Mouse (Mus musculus) liver (tissue): ENCODE data around the gene Gak.
A peak's percentile ranks its signal among the peaks of the same experiment; 100 is the strongest.

Experiments
- DNase-seq: peaks from one replicate; pipeline ENCODE4 v3.0.0-alpha.2; 2020; ENCODE audit warnings: mixed read lengths

Gene Gak

DNA sequence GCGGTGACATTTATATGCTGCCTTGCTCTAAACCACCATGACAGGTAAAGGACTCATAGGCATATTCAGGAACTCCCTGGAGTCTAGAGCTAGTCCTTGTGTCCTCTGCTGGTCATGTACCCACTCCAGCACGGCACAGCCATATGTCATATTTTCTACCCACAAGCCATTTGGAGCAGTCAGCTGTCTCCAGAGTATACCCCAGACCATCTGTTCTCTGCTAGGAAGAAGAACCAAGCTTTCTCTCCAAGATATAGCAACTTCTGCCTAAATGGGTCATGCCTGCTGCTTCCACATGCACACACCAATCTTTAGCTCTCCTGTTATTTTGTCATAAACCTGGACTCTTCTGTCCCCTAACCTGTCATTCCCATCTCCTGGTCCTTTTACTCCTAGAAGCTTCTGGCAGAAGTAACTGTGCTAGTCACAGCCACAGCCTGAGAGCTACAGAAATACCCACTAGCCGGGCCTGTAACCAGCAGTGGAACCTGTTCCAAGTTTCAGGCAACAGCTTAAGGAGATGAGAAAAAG, 48.1 kb downstream of the Gak start:
- no peak for DNase-seq

DNA sequence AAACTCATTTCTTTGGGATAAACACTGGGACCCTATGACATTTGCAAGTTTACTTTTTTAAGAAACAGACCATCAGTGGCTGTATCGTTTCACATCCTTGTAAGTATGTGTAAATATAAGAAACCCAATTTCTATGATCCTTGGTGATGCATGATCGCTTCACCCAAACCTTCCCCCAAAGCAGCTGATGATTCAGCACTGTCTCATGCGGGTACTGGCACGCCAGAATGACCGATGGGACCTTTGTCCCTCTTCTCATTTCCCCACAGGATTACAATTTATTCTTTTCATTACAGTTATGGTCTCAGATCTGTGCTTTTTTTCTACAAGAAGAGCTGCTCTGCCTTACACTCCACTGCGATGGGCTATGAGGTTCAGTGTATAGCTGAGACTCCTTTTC, 56.5 kb downstream of the Gak start:
- no peak for DNase-seq

DNA sequence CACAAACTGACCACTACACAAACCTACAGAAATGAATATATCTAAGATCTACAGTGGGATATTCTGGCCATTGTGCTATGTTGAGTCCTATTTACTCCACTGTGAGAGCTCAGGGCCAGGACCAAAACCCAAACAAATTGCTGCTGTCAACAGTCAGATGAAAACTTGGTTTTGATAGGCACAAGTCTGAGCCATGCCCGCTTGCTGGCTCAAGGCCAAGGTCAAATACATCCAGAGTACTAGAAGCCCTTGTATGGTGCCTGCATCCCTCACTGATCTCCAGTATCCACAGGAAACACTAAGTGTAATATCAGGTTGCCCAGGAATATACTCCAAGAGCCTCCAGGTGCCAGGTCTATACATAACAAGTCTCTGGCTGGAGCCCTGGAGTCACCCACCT, 58.6 kb downstream of the Gak start:
- no peak for DNase-seq

DNA sequence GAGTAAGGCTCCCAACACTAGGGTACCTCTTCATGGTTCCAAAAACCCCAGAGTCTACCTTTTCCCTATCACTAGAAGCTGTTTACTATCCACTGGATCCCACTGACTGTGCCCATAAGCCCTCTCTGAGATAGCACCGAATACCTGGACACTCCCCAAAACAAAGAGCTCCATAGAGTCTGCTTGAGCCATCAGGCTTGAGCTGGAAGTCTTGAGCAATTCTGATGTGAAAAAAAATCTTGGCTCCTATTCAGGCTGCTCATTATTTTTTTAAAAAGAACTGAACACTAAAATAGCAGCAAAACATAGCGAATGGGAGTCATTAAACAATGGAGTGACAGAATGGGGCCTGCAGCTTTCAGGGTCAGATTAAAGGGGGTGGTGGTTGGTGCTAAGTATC, 62.5 kb downstream of the Gak start:
- no peak for DNase-seq

DNA sequence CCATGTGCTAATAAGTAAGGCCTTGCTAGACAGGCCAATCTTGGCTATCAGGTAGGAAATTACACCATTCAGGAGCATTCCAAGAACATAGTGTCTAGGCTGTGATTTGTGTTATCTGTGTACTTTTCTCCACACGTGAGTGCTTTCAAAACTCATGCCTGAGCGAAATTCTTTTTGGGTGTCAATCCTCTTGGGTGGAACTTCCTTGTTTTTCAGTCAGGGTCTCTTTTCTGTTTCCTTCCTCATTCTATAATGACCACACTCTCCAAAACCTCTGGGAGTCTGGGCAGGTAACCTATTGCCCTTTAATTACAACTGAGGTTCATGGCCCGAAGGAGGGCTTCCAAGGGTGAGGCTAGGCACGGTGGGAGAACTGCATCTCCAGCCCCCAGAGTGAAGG, 63.0 kb downstream of the Gak start:
- no peak for DNase-seq

DNA sequence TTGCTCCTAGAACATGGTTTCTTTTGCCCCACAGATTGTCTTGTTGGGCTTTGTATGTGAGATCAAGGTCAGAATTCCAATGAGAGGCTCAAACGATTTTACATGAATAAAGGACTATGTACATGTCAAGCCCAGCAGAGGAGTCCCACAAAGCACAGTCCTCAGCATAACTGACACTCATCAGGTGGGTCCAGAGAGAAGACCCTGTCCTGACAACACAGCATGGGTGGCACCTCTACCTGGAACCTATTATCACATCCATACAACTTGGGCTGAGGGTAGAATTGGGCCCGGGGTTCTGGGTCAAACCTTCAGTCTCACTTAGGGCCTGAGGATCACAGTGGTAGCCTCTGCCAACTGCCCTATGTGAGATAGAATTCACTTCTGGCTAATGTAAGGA, 64.2 kb downstream of the Gak start:
- DNase-seq, result no peak

DNA sequence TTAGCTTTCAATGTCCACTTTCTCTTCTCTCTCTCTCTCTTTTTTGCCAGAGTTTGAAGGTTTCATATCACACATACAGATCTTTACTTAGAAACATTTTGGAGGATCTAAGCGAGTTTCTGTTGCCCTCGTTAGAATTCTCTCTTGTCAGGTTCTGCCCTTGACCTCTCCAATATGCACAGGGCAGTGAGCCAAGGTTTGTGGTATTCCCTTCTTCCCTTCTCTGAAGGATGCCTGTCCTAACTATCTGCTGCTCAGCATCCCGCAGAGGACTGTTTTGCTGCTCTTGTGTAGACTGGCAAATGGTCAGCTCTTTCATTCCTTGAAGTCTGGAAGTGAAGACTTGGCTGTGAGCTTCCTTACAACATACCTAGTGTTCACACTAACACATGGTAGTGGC, 65.2 kb downstream of the Gak start:
- no peak for DNase-seq

DNA sequence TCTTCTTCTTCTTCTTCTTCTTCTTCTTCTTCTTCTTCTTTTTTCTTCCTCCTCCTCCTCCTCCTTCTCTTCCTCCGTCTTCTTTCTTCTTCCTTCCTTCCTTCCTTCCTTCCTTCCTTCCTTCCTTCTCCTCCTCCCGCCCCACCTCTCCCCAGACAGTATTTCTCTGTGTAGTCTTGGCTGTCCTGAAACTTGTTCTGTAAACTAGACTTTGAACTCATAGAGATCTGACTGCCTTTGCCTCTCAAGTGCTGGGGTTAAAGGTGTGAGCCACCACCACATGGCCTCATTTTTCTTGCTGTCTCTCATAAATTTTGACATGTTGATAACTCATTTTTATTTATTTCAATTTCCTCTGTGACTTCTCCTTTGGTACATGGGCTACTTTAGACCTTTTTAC, 67.1 kb downstream of the Gak start:
- no peak for DNase-seq

DNA sequence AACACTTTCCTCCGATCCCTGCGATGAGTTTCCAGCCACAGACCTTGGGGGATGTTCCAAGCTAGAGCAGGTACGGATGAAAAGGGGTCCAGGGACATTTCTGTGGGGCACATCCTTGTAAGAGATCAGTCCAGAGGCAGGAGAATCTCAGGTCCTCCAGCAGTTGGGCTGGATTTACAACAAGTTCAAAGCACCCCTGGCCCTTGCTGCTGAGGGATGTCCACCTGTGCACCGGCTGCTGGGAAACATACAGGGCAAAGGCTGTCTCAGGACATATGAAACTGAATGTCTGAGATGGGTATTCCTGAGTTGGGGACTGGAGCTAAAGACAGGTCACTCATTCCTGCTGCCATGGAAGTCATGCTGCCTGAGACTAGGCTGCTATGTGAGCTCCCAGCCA, 72.6 kb downstream of the Gak start:
- DNase-seq, result no peak

DNA sequence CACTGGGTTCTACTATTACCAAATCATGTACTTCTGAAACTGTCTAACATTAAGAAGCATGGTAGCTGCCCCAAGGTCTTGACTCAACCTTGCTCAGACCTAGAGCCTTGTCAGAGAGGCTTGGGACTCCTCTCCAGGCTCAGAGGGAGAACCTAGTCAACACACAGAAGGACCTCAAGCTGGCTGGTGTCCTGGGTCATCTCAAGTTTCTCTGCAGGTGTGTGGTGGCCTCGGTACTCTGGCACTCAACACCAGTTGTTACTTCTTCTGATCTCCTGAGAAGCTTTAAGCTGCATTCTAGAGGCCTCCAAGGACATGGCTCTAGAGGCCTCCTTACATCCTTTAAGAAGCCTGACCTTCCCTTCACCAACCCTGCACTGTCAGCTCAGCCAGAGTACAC, 75.5 kb downstream of the Gak start:
- DNase-seq, result no peak

DNA sequence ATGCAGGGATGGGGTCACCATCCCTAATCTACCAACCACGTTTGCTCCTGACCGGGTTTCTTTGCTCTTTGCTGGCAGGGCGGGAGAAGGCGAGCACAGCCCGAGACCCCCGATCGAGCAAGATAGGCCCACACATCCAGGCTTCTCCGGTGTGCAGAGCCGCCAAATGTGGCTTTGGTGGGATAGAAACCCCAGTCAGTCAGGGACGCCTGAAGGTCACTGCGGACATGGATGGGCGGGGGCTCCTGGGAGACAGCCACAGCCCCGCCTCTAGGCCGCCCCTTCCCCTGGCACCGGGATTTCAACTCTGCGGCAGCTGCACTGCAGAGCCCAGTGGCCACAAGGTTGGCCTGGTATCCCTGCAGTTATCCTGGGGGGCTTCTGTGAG, 79.4 kb downstream of the Gak start:
- no peak for DNase-seq

DNA sequence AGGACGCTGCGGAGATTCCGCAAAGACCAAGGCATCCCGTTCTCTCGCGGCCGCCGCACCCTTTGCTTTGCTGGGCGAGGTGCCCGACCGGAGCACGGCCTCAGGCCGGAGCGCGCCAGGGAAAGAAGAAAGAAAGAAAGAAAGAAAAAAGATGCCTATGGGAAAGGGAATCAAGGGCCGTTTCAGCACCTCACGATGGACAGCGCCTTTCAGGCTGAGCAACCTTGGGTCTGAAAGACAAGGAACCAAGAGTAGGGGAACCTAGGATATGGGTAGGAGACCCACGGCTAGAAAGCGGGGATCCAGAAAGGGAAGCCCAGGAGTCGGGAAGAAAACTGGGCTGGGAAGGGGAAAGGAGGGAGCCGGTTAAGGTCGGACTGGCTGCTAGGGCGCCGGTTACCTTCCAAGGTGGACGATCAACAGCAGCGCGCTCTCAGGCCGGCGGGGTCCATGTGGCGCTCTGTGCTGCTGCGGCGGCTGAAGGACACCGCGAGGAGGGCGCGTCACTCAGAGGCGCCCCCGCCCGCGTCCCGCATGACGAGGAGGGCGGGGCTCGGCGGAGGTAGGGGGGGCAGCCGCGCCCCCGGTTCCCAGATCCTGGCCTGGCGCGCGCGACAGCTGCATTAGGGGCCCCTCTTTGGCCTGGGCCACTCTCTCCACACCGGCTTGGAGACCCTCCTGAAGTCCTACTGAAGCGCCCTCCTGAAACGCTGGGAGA, 79.9 kb downstream of the Gak start, which contains the start of gene Cplx1:
Gene Cplx1, minus strand, starts transcription at position 536 of the 718 bp plus-strand sequence.
- DNase-seq, result peak; percentile 44

DNA sequence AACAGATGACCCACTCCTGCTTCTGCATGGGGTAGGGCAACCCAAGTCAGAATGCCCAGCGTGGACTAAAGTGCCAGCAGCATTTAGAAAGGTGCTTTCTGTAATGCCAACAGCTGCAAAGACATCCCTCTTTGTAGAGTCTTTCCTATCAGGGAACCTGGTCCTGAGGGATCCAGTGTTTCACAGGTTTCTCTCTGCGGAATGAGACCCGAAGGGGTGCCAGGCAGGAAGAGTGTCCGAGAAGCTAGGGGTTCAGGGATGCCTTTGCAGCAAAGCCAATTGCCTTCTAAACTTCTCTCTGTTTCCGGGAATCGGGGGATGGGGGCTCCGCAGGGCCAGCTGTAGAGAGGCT, 80.4 kb downstream of the Gak start:
- DNase-seq, result no peak

DNA sequence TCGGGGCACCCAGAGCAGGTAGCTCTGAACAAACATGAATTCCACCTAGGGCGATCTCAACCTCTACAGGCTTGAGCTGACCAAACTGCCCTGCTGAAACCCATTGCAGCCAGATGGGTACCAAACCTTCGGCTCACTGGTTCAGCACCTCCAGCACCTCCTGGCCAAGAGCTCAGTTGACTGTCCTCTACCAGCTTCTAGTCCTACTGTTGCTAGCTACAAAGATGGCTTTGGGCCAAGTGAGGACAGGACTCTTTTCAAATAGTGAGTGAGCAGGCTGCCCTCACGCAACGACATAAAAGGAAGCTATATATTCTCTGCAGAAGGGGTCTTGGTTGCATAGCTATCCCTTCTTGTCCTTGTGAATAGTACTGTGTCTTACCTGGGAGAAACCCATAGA, 81.9 kb downstream of the Gak start:
- DNase-seq, result no peak

DNA sequence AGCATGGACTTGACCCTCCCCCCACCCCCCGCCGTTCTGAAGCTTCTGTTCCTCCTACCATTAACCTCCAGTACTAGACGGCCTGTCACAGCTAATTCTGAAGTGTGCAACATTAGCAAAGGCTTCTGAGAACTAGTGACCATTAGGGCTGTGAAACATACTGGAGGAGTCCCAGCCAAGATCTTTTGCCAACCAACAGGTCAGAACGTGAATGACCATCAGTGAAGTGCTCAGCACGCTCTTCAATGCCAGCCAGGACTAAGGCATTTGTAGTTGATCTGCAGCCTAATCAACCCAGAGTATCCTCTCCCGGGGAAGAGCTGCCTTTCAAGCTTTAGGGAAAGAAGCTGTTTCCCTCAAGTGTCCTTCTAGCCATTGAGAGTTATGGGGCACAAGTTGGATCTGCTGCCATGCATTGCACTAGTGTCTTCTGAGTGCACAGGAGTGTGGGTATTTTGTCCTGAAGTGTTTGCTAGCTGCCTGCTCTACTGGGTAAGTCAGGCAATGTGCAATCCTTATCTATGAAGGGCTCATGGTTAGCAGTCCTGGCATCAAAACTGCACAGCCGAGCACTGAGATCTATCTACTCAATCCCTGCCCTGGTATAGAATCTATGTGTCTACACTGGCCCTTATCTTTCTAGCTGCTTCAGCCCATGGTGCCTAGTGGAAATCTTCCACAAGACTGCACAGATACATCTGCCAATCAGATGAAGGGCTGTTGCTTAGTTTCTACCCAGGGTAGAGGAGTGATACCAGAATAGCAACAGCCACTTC, 85.9 kb downstream of the Gak start:
- DNase-seq, result no peak

DNA sequence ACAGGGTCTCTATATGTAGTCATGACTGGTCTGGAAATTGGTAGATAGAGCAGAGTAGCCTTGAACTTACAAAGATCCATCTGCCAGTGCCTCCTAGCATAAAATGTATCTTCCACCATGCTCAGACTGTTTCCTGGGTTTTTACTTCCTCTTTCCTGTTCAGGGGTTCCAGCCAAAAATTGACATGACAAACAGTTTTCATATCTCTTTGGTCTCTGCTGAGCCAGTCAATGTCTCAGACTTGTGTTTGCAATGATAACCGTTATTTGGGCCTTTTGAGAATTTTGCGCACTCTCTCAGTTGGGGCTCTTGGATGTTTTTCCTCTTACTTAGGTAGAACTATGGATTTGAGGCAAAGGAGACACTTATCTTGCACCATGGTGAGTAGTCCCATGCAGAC, 95.4 kb downstream of the Gak start:
- DNase-seq, result no peak

DNA sequence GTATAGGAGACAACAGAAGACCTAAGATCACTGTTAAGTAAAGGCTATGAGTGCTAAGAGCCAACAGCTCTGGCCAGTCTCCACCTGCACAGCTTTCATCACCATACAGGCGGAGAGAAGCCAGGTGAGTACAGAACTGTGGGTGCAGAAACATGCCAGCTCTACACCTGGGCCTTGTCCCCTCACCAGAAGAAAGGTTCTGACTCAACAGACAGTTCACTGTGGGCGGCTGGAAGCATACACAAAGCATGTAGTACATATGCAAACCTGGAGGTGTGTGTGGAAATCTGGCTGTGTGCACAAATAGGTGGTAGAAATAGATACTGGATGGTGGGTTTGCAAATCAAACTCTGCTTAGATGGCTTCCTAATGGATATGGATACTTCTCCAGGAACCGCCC, 107.0 kb downstream of the Gak start:
- DNase-seq, result no peak

DNA sequence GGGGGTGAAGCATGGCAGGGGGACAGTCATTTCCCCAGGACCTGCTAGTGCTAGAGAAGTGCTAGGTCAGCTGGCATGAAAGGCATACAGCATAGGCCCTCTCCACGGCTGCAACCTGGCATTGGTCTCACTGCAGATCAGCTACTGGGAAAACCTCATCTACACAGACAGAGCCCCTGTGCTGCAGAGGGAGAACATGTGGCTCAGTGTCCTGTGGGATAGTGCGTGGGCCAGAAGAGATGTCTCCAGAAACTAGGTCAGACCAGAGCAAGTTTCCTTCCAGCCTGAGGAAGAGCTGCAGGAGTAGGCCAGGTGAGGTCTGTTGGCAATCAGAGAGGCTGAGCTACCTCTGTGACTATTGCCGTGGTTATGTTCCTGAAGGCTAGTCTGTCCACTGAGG, 107.7 kb downstream of the Gak start:
- DNase-seq, result no peak

DNA sequence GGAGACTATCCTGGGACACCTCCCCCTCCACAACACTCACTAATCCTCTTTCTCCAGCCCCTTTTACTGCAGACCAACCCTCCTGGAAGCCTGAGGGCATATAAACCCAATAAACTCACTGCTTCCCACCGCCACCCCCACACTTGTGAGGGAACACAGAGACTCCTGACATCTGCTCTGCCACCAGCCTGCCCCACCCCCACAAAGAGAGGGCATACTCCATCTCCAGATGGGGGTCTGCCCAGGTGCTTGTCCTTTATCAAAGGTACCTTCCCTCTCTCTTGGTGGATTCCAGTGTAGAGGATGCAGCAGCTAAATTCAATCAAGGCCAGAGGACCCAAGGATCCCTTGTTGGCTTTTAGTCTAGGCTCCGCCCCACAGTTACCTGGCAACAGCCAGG, 108.5 kb downstream of the Gak start:
- no peak for DNase-seq

DNA sequence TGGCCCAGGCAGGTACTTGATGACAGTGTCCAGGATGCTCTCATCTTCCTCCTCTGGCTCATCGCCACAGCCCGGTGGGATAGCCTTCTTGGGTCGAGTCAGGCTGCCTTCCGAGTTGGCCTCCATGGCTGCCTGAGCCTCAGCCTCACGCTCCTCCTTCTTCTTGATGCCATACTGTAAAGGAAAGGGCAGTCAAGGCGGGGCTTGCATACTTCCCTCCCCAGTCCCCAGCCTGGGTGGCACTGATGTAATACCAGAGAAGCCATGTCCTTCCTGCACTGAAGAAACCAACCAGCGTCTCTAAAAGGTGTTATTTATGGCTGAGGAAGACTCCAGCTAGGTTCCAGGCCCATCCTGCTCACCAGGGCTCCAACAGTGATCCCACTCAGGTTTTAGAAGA, 109.4 kb downstream of the Gak start:
- DNase-seq, result no peak
